Mouse (Mus musculus) erythroblast, embryonic 14.5 days (primary cell): Measurements from ENCODE around the gene Gapvd1. TPM values are rescaled to one million over a fixed set of nuclear protein-coding genes. Genes with fewer than 3 reads are reported as not detected.
A peak's percentile ranks its signal among the peaks of the same experiment; 100 is the strongest.
"Not testable (repeated sequence)": the region's sequence is repeated elsewhere in the genome, so short reads cannot be mapped to it uniquely, and the experiment has no call there.

Experiments used
- H3K27me3 ChIP-seq: 2 replicates; pipeline ENCODE4 v1.6.1; 2012; ENCODE audit warnings: inconsistent platforms; ENCODE audit not compliant: control insufficient read depth
- H3K36me3 ChIP-seq: 2 replicates; pipeline ENCODE4 v1.6.1; 2012; ENCODE audit warnings: mild to moderate bottlenecking, inconsistent platforms; ENCODE audit not compliant: control insufficient read depth
- H3K4me1 ChIP-seq: 2 replicates; pipeline ENCODE4 v1.6.1; 2012; ENCODE audit warnings: inconsistent platforms; ENCODE audit not compliant: control insufficient read depth
- H3K4me3 ChIP-seq: replicated peaks from 2 replicates; pipeline ENCODE3; 2012; ENCODE audit warnings: moderate library complexity, mild to moderate bottlenecking, inconsistent platforms
- H3K9me3 ChIP-seq: 2 replicates; pipeline ENCODE4 v1.6.1; 2012; ENCODE audit warnings: low read length, inconsistent platforms, mixed read lengths; ENCODE audit not compliant: control insufficient read depth
- GATA1 ChIP-seq: IDR thresholded peaks from 2 replicates; pipeline ENCODE4 v1.6.1; 2012; ENCODE audit warnings: low read length, inconsistent platforms, mixed read lengths
- TAL1 ChIP-seq: IDR thresholded peaks from 3 replicates; pipeline ENCODE4 v1.6.1; 2012; ENCODE audit warnings: low read length, inconsistent platforms, mixed read lengths
- polyA plus RNA-seq: library from polyadenylated mRNA; stranded (reverse); fragments of >175 nt; gene quantifications from 2 replicates; pipeline ENCODE4 v1.2.3, GENCODE M21; 2012

Gene Gapvd1
- polyA plus RNA-seq, 1 experiment = 3.0 TPM

- no peak for TF ChIP-seq GATA1
- TF ChIP-seq TAL1 = no peak
- Histone ChIP-seq H3K4me1 (peaks cover 56% of the 10 kb centered on the region), H3K9me3 (no peaks in the 10 kb centered on the region), H3K4me3 (peak overlapping the region; percentile 74), H3K36me3 (peaks cover 63% of the 10 kb centered on the region), H3K27me3 (no peaks in the 10 kb centered on the region)
Observed at GRCm38 (mm10) chr2:34772252-34773235, 17.5 kb upstream of the Gapvd1 start.

- peak within 1 kb of the TSS; percentile 74 for H3K4me3 ChIP-seq
- peaks cover 54% of the 10 kb centered on the region for H3K36me3 ChIP-seq
- no peaks in the 10 kb centered on the region for H3K27me3 ChIP-seq
- peaks cover 48% of the 10 kb centered on the region for H3K4me1 ChIP-seq
- no peak for TF ChIP-seq TAL1
- no peak for TF ChIP-seq GATA1
- peaks cover 5% of the 10 kb centered on the region for H3K9me3 ChIP-seq
Observed at GRCm38 (mm10) chr2:34771368-34772226, 16.6 kb upstream of the Gapvd1 start, which contains the start of gene Hspa5. TSS of gene Hspa5 (plus strand) at chr2:34771970.

GRCm38 (mm10) chr2:34770951-34771350, 15.9 kb upstream of the Gapvd1 start:
- peaks cover 41% of the 10 kb centered on the region for H3K4me1 ChIP-seq
- H3K27me3 ChIP-seq = no peaks in the 10 kb centered on the region
- peaks cover 47% of the 10 kb centered on the region for H3K36me3 ChIP-seq
- TF ChIP-seq TAL1 = no peak
- TF ChIP-seq GATA1 = no peak
- H3K4me3 ChIP-seq = peak overlapping the region; percentile 74
- peaks cover 5% of the 10 kb centered on the region for H3K9me3 ChIP-seq

GRCm38 (mm10) chr2:34770049-34770448, 15.0 kb upstream of the Gapvd1 start:
- Histone ChIP-seq H3K27me3 (no peaks in the 10 kb centered on the region), H3K4me3 (peak overlapping the region; percentile 74), H3K9me3 (peaks cover 5% of the 10 kb centered on the region), H3K4me1 (peaks cover 34% of the 10 kb centered on the region), H3K36me3 (peaks cover 38% of the 10 kb centered on the region)
- no peak for TF ChIP-seq TAL1
- no peak for TF ChIP-seq GATA1

- Histone ChIP-seq H3K27me3 (no peaks in the 10 kb centered on the region), H3K9me3 (peaks cover 11% of the 10 kb centered on the region), H3K4me1 (peaks cover 32% of the 10 kb centered on the region), H3K36me3 (peaks cover 2% of the 10 kb centered on the region), H3K4me3 (no peak overlapping the region)
- TF ChIP-seq GATA1 (no peak), TAL1 (no peak)
Observed at GRCm38 (mm10) chr2:34764801-34765200, 9.8 kb upstream of the Gapvd1 start.

- Histone ChIP-seq H3K36me3 (no peaks in the 10 kb centered on the region; the same call in 1 of the 2 replicates), H3K4me3 (no peak overlapping the region), H3K4me1 (peaks cover 33% of the 10 kb centered on the region), H3K9me3 (peaks cover 11% of the 10 kb centered on the region), H3K27me3 (no peaks in the 10 kb centered on the region)
- no peak for TF ChIP-seq TAL1
- TF ChIP-seq GATA1 = no peak
Observed at GRCm38 (mm10) chr2:34762872-34763271, 7.8 kb upstream of the Gapvd1 start.

GRCm38 (mm10) chr2:34762174-34762573, 7.1 kb upstream of the Gapvd1 start:
- peaks cover 37% of the 10 kb centered on the region for H3K4me1 ChIP-seq
- no peaks in the 10 kb centered on the region; the same call in 1 of the 2 replicates for H3K36me3 ChIP-seq
- TF ChIP-seq TAL1 (peak; percentile 51; the same call in 2 of the 3 replicates), GATA1 (peak; percentile 32; the same call in 1 of the 2 replicates)
- H3K27me3 ChIP-seq = no peaks in the 10 kb centered on the region; the same call in 1 of the 2 replicates
- peaks cover 8% of the 10 kb centered on the region for H3K9me3 ChIP-seq
- H3K4me3 ChIP-seq = peak overlapping the region; percentile 9

GRCm38 (mm10) chr2:34761272-34761671, 6.2 kb upstream of the Gapvd1 start:
- peaks cover 38% of the 10 kb centered on the region for H3K4me1 ChIP-seq
- H3K4me3 ChIP-seq, H3K27me3 ChIP-seq, H3K9me3 ChIP-seq, H3K36me3 ChIP-seq: not testable (repeated sequence)
